Mouse (Mus musculus) hindbrain, embryonic 14.5 days (tissue): ENCODE measurements around the gene C1ql2. TPM values are rescaled to one million over a fixed set of nuclear protein-coding genes. Genes with fewer than 3 reads are reported as not detected.

ENCODE experiments used
- ATAC-seq: fragments of 200-750 bp; cut with Nextera tagmentation; 2 replicates; pipeline ENCODE4 v1.8.0; 2017; ENCODE audit warnings: moderate number of reproducible peaks, mild to moderate bottlenecking, moderate TSS enrichment, moderate library complexity; ENCODE audit not compliant: low FRiP score
- DNase-seq: peaks from one replicate; pipeline ENCODE4 v3.0.0-alpha.2; 2015; ENCODE audit warnings: low spot score
- H3K27ac ChIP-seq: fragments of 300-500 bp; sonication (generic); 2 replicates; pipeline ENCODE4 v1.5.1; 2014; ENCODE audit warnings: mild to moderate bottlenecking, moderate library complexity
- H3K27me3 ChIP-seq: fragments of 300-500 bp; sonication (generic); 2 replicates; pipeline ENCODE4 v1.6.1; 2014; ENCODE audit warnings: mild to moderate bottlenecking, low read length, mixed read lengths; ENCODE audit not compliant: control insufficient read depth, insufficient read depth
- H3K36me3 ChIP-seq: fragments of 300-500 bp; sonication (generic); replicated peaks from 2 replicates; pipeline ENCODE4 v1.6.1; 2014; ENCODE audit not compliant: control insufficient read depth, insufficient read depth
- H3K4me1 ChIP-seq: fragments of 300-500 bp; sonication (generic); replicated peaks from 2 replicates; pipeline ENCODE4 v1.6.1; 2014; ENCODE audit warnings: antibody characterized with exemption, low read length, mixed read lengths; ENCODE audit not compliant: control insufficient read depth, insufficient read depth
- H3K4me2 ChIP-seq: fragments of 300-500 bp; sonication (generic); replicated peaks from 2 replicates; pipeline ENCODE4 v1.6.1; 2014; ENCODE audit warnings: mild to moderate bottlenecking, moderate library complexity
- H3K4me3 ChIP-seq: fragments of 300-500 bp; sonication (generic); replicated peaks from 2 replicates; pipeline ENCODE4 v1.5.1; 2014; ENCODE audit warnings: mild to moderate bottlenecking, low read length
- H3K9ac ChIP-seq: fragments of 300-500 bp; sonication (generic); 2 replicates; pipeline ENCODE4 v1.6.1; 2014
- H3K9me3 ChIP-seq: fragments of 300-500 bp; sonication (generic); 2 replicates; pipeline ENCODE4 v1.6.1; 2016; ENCODE audit warnings: low read length; ENCODE audit not compliant: control insufficient read depth
- WGBS: fragments of 180-500 bp; shearing (Covaris S2); extraction: QIAGEN DNeasy Blood & Tissue Kit; methylation state at CpG from one replicate; pipeline ENCODE4 v1.1.7; 2014; 5-methylcytosine and 5-hydroxymethylcytosine counted together
- polyA plus RNA-seq: library from polyadenylated mRNA; unstranded; fragments of >200 nt; fragmentation: Nextera tagmentation; extraction: Ambion mirVana; gene quantifications from 2 replicates; pipeline ENCODE4 v1.2.1, GENCODE M21; 2014

C1ql2 gene
- 4.9 and 5.4 TPM in 2 replicates for polyA plus RNA-seq

GRCm38 (mm10) chr1:120340419-120341171 is at the start of gene C1ql2:
Gene C1ql2 (plus strand): TSS chr1:120340582.
- Histone ChIP-seq H3K27me3 (peaks cover 82% of the 10 kb centered on the region), H3K9ac (peak within 1 kb of the TSS; percentile 20; the same call in 1 of the 2 replicates), H3K4me2 (peak within 1 kb of the TSS; percentile 64), H3K4me3 (peak within 1 kb of the TSS; percentile 35), H3K4me1 (peaks cover 27% of the 10 kb centered on the region), H3K27ac (no peak within 1 kb of the TSS), H3K9me3 (no peaks in the 10 kb centered on the region), H3K36me3 (no peaks in the 10 kb centered on the region)
- under 1% methylated on average over 71 of the region's 73 CpGs for WGBS
- ATAC-seq (peak; percentile 67), DNase-seq (no peak)

GRCm38 (mm10) chr1:120291709-120292108 is 48.7 kb upstream of the C1ql2 start:
- DNase-seq (no peak), ATAC-seq (no peak)
- no peak overlapping the region for H3K27ac ChIP-seq
- no peak overlapping the region for H3K4me3 ChIP-seq
- WGBS: 95% methylated on average over 3 of the region's 3 CpGs
- peaks cover 11% of the 10 kb centered on the region; the same call in 1 of the 2 replicates for H3K9me3 ChIP-seq
- H3K4me1 ChIP-seq: no peaks in the 10 kb centered on the region
- H3K36me3 ChIP-seq: no peaks in the 10 kb centered on the region
- H3K4me2 ChIP-seq: no peak overlapping the region
- H3K9ac ChIP-seq: no peak overlapping the region
- no peaks in the 10 kb centered on the region for H3K27me3 ChIP-seq

- no peak overlapping the region for H3K27ac ChIP-seq
- no peaks in the 10 kb centered on the region for H3K4me1 ChIP-seq
- no peak overlapping the region for H3K4me2 ChIP-seq
- no peaks in the 10 kb centered on the region for H3K36me3 ChIP-seq
- ATAC-seq (no peak), DNase-seq (no peak)
- H3K27me3 ChIP-seq: no peaks in the 10 kb centered on the region
- H3K9me3 ChIP-seq: peaks cover 11% of the 10 kb centered on the region; the same call in 1 of the 2 replicates
- 71% methylated on average over 1 of the region's 1 CpGs for WGBS
- no peak overlapping the region for H3K9ac ChIP-seq
- H3K4me3 ChIP-seq: no peak overlapping the region
Measured at GRCm38 (mm10) chr1:120293803-120294202, 46.6 kb upstream of the C1ql2 start.

GRCm38 (mm10) chr1:120296936-120297335 is 43.4 kb upstream of the C1ql2 start:
- Histone ChIP-seq H3K4me2 (no peak overlapping the region), H3K4me3 (no peak overlapping the region), H3K4me1 (no peaks in the 10 kb centered on the region), H3K27ac (no peak overlapping the region), H3K27me3 (no peaks in the 10 kb centered on the region), H3K36me3 (no peaks in the 10 kb centered on the region), H3K9me3 (peaks cover 10% of the 10 kb centered on the region; the same call in 1 of the 2 replicates), H3K9ac (no peak overlapping the region)
- DNase-seq: no peak
- ATAC-seq: no peak
- 96% methylated on average over 2 of the region's 2 CpGs for WGBS

- 58% methylated on average over 2 of the region's 2 CpGs for WGBS
- Histone ChIP-seq H3K9ac (no peak overlapping the region), H3K4me3 (no peak overlapping the region), H3K27me3 (no peaks in the 10 kb centered on the region), H3K9me3 (no peaks in the 10 kb centered on the region), H3K36me3 (no peaks in the 10 kb centered on the region), H3K4me2 (no peak overlapping the region), H3K27ac (no peak overlapping the region), H3K4me1 (no peaks in the 10 kb centered on the region)
- ATAC-seq: no peak
- no peak for DNase-seq
Measured at GRCm38 (mm10) chr1:120305801-120306200, 34.6 kb upstream of the C1ql2 start.

- Histone ChIP-seq H3K27me3 (no peaks in the 10 kb centered on the region), H3K27ac (no peak overlapping the region), H3K9me3 (no peaks in the 10 kb centered on the region), H3K4me1 (0 out of 2 replicates have a peak, but pooled peaks cover 5% of the 10 kb centered on the region), H3K4me2 (0 out of 2 replicates have a peak overlapping the region, but pooled peaks have one; percentile 13), H3K36me3 (no peaks in the 10 kb centered on the region), H3K9ac (no peak overlapping the region), H3K4me3 (no peak overlapping the region)
- DNase-seq (peak; percentile 62), ATAC-seq (peak; percentile 60; the same call in 1 of the 2 replicates)
- 45% methylated on average over 16 of the region's 16 CpGs for WGBS
Measured at GRCm38 (mm10) chr1:120321270-120322021, 18.9 kb upstream of the C1ql2 start.

- Histone ChIP-seq H3K27ac (no peak overlapping the region), H3K27me3 (no peaks in the 10 kb centered on the region), H3K4me1 (0 out of 2 replicates have a peak, but pooled peaks cover 5% of the 10 kb centered on the region), H3K4me3 (no peak overlapping the region), H3K4me2 (no peak overlapping the region), H3K9ac (no peak overlapping the region), H3K9me3 (no peaks in the 10 kb centered on the region), H3K36me3 (no peaks in the 10 kb centered on the region)
- WGBS: 87% methylated on average over 5 of the region's 5 CpGs
- no peak for DNase-seq
- ATAC-seq: no peak
Measured at GRCm38 (mm10) chr1:120323131-120323561, 17.2 kb upstream of the C1ql2 start.

- Histone ChIP-seq H3K4me2 (no peak overlapping the region), H3K27ac (no peak overlapping the region), H3K36me3 (no peaks in the 10 kb centered on the region), H3K4me1 (no peaks in the 10 kb centered on the region), H3K9ac (no peak overlapping the region), H3K4me3 (no peak overlapping the region), H3K27me3 (no peaks in the 10 kb centered on the region), H3K9me3 (no peaks in the 10 kb centered on the region)
- peak; percentile 74 for DNase-seq
- 16% methylated on average over 6 of the region's 6 CpGs for WGBS
- no peak; the same call in 1 of the 2 replicates for ATAC-seq
Measured at GRCm38 (mm10) chr1:120327714-120328113, 12.7 kb upstream of the C1ql2 start.

- no peak overlapping the region for H3K4me2 ChIP-seq
- ATAC-seq (no peak), DNase-seq (no peak)
- no peak overlapping the region for H3K9ac ChIP-seq
- H3K4me3 ChIP-seq: no peak overlapping the region
- no peaks in the 10 kb centered on the region for H3K36me3 ChIP-seq
- H3K9me3 ChIP-seq: no peaks in the 10 kb centered on the region
- H3K4me1 ChIP-seq: no peaks in the 10 kb centered on the region
- H3K27ac ChIP-seq: no peak overlapping the region
- H3K27me3 ChIP-seq: 0 out of 2 replicates have a peak, but pooled peaks cover 3% of the 10 kb centered on the region
- WGBS: 60% methylated on average over 1 of the region's 1 CpGs
Measured at GRCm38 (mm10) chr1:120328212-120328611, 12.2 kb upstream of the C1ql2 start.
